Mouse (Mus musculus) stomach, embryonic 16.5 days (tissue): ENCODE data around the gene Elf2. TPM values are rescaled to one million over a fixed set of nuclear protein-coding genes. Genes with fewer than 3 reads are reported as not detected.

Experiments used
- ATAC-seq: fragments of 200-750 bp; cut with Nextera tagmentation; 2 replicates; pipeline ENCODE4 v1.8.0; 2017; ENCODE audit warnings: moderate number of reproducible peaks, moderate TSS enrichment; ENCODE audit not compliant: insufficient read depth, low FRiP score
- H3K27ac ChIP-seq: fragments of 300-500 bp; sonication (generic); 2 replicates; pipeline ENCODE4 v1.5.1; 2014; ENCODE audit warnings: low read length
- H3K27me3 ChIP-seq: fragments of 300-500 bp; sonication (generic); 2 replicates; pipeline ENCODE4 v1.6.1; 2014; ENCODE audit warnings: low read length, control low read depth, mixed read lengths; ENCODE audit not compliant: control insufficient read depth, insufficient read depth
- H3K36me3 ChIP-seq: fragments of 300-500 bp; sonication (generic); 2 replicates; pipeline ENCODE4 v1.6.1; 2014; ENCODE audit warnings: low read length; ENCODE audit not compliant: control insufficient read depth, insufficient read depth
- H3K4me1 ChIP-seq: fragments of 300-500 bp; sonication (generic); 2 replicates; pipeline ENCODE4 v1.6.1; 2014; ENCODE audit warnings: low read length, control low read depth, mixed read lengths; ENCODE audit not compliant: control insufficient read depth, insufficient read depth
- H3K4me2 ChIP-seq: fragments of 300-500 bp; sonication (generic); 2 replicates; pipeline ENCODE4 v1.6.1; 2014; ENCODE audit warnings: low read depth, low read length, mixed read lengths
- H3K4me3 ChIP-seq: fragments of 300-500 bp; sonication (generic); replicated peaks from 2 replicates; pipeline ENCODE4 v1.5.1; 2014; ENCODE audit warnings: mild to moderate bottlenecking, low read length
- H3K9ac ChIP-seq: fragments of 300-500 bp; sonication (generic); 2 replicates; pipeline ENCODE4 v1.6.1; 2014; ENCODE audit warnings: low read length
- H3K9me3 ChIP-seq: fragments of 300-500 bp; sonication (generic); replicated peaks from 2 replicates; pipeline ENCODE4 v1.6.1; 2016; ENCODE audit warnings: low read length, control low read depth; ENCODE audit not compliant: control insufficient read depth
- WGBS: fragments of 180-500 bp; shearing (Covaris S2); extraction: QIAGEN DNeasy Blood & Tissue Kit; methylation state at CpG from one replicate; pipeline ENCODE4 v1.1.7; 2014; 5-methylcytosine and 5-hydroxymethylcytosine counted together
- polyA plus RNA-seq: library from polyadenylated mRNA; unstranded; fragments of >200 nt; fragmentation: Nextera tagmentation; extraction: Ambion mirVana; gene quantifications from 2 replicates; pipeline ENCODE4 v1.2.1, GENCODE M21; 2015

Gene Elf2
- polyA plus RNA-seq, 1 experiment from 2014 or later: 58.7 TPM

DNA sequence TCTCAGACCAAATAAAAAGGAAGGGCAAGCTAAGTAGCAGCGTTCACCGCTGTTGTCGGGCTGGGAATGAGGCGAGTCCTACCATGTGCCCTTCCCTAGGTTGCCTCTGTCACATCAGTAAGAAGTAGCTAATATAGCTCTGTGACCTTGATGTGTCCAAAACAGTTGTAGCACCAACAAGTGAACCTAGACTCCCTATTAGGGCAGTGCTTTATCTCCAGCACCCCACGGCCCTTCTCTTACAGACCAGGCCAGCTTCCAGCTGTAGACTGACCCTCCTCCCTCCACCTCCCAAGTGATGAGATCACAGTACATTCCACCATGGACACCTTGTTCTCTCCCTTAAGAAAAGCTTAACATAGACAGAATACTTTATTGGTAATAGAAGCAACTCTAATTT, 82.4 kb downstream of the Elf2 start:
- no peak overlapping the region for H3K4me3 ChIP-seq
- 94% methylated on average over 5 of the region's 5 CpGs for WGBS
- no peak for ATAC-seq
- no peak overlapping the region for H3K9ac ChIP-seq
- H3K36me3 ChIP-seq: peaks cover 35% of the 10 kb centered on the region
- H3K9me3 ChIP-seq: no peaks in the 10 kb centered on the region
- H3K4me2 ChIP-seq: no peak overlapping the region
- no peak overlapping the region for H3K27ac ChIP-seq
- H3K27me3 ChIP-seq: no peaks in the 10 kb centered on the region
- H3K4me1 ChIP-seq: no peaks in the 10 kb centered on the region

DNA sequence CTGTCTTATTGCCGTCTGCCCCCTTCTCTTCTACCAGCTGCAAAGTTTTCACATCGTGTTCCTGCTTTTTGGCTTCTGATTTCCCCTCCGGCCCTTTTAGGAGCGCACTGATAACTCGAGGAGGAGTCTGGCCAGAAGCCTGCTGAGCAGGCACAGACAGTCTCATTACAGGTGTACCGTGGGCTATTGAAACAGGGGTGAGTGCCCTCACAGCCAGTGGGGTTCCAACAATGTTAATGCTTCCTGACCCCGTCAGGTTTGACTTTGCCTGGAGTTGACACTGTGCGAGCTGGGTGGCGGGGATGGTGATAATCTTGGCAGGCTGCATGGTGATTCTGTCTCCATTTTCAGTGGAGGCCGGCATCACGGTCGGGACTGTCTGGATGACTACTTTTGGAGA, 84.0 kb downstream of the Elf2 start:
- Histone ChIP-seq H3K4me2 (no peak overlapping the region), H3K27ac (no peak overlapping the region), H3K4me1 (no peaks in the 10 kb centered on the region), H3K9ac (no peak overlapping the region), H3K36me3 (peaks cover 39% of the 10 kb centered on the region), H3K9me3 (no peaks in the 10 kb centered on the region), H3K4me3 (no peak overlapping the region), H3K27me3 (no peaks in the 10 kb centered on the region)
- no peak for ATAC-seq
- WGBS: 84% methylated on average over 12 of the region's 12 CpGs

DNA sequence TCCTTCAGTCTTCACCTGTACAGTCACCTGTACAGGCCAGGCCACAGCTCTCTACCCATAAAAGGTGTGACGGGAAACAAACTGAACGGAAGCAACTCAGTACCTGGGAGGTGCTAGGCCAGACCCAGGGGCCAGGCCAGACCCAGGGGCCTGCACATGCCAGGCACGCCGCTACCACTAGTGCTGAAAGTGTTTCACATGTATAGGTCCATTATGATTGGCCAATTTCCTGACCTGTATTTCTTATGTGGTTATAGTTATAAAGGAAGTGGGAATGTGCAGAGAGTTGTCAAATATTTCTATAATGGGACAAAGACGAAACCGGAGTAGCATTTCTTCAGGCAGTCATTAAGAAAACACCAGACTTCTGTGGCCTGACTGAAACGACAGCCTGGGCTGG, 85.7 kb downstream of the Elf2 start:
- no peak for ATAC-seq
- Histone ChIP-seq H3K9ac (no peak overlapping the region), H3K36me3 (peaks cover 37% of the 10 kb centered on the region), H3K27ac (no peak overlapping the region), H3K9me3 (no peaks in the 10 kb centered on the region), H3K27me3 (no peaks in the 10 kb centered on the region), H3K4me3 (no peak overlapping the region), H3K4me2 (no peak overlapping the region), H3K4me1 (no peaks in the 10 kb centered on the region)
- 84% methylated on average over 7 of the region's 7 CpGs for WGBS

DNA sequence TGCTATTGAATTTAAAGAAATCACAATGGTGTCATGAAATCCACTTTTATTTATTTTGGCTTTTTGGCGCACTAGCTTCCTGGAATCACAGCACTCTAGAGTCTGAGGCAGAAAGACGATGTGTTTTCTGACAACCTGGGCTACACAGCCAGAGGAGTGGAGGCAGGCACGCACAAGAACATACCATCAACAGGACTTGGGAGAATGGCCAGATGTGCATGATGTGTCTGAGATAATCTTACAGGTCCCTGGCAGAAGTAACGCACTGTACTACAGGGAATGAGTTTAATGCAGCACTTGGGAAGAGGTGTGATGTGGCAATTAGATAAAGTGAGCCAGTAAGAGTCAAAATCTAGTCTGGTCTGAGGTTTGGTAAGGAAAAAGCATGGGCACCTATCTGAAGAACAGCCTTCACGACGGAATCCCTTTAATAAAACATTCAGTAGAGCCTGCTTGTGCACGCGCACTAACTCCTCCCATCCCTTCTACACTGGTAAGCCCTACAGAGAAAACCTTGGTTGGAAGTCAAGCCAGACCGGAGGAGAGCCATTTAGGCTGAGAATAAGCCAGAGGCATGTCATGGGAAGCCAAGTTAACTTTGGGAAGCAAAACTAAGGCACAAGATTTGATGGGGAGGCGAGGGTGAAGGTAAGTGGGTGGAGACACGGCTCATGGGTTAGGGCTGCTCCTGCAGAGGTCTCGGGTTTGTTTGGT, 87.6 kb downstream of the Elf2 start:
- H3K4me1 ChIP-seq: no peaks in the 10 kb centered on the region
- no peak overlapping the region for H3K9ac ChIP-seq
- 87% methylated on average over 12 of the region's 12 CpGs for WGBS
- H3K4me2 ChIP-seq: no peak overlapping the region
- ATAC-seq: no peak
- no peaks in the 10 kb centered on the region for H3K27me3 ChIP-seq
- H3K4me3 ChIP-seq: no peak overlapping the region
- H3K36me3 ChIP-seq: peaks cover 37% of the 10 kb centered on the region
- no peak overlapping the region for H3K27ac ChIP-seq
- no peaks in the 10 kb centered on the region for H3K9me3 ChIP-seq

DNA sequence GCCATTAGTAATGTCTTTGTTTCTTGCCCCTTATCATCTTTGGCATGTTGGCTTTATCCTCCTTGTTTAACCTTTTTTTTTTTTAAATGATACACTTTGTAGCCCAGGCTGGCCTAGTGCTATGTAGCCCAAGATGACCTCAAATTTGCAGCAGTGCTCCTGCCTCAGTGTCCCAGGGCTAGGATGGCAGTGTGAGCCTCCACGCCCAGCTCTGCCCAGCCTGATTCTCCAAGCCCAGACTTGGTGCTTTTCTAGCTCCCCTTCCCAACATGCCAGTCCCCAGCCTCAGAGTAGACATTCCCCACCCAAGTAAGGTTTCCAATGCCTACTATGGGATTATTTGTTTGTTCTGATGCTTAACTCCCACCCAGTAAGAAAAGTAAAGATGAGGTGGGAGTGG, 88.2 kb downstream of the Elf2 start:
- Histone ChIP-seq H3K4me3 (no peak overlapping the region), H3K27me3 (no peaks in the 10 kb centered on the region), H3K9me3 (no peaks in the 10 kb centered on the region), H3K4me1 (peaks cover 4% of the 10 kb centered on the region; the same call in 1 of the 2 replicates), H3K9ac (no peak overlapping the region), H3K36me3 (peaks cover 31% of the 10 kb centered on the region), H3K4me2 (no peak overlapping the region), H3K27ac (no peak overlapping the region)
- ATAC-seq: no peak
- WGBS: 95% methylated on average over 1 of the region's 1 CpGs

DNA sequence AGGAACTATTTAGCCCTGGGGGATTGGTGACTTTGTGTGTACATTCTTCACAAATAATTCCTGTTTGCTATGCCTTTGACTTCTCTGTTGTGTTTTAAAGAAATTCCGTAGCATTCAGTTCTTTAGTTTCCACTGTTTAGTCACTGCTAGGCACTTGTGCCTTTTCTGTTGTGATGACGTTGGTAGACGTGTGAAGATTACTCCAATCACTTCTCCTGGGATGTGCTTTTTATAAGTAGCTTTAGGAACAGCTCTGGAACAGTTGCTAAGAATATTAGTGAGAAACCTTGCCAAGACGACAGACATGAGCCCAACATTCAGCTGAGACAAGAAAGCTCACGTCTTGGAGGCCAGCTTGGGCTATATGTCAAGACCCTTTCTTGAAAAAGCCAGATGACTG, 89.4 kb downstream of the Elf2 start:
- Histone ChIP-seq H3K27ac (no peak overlapping the region), H3K4me2 (no peak overlapping the region), H3K4me3 (no peak overlapping the region), H3K9me3 (no peaks in the 10 kb centered on the region), H3K9ac (no peak overlapping the region), H3K36me3 (peaks cover 22% of the 10 kb centered on the region), H3K4me1 (peaks cover 4% of the 10 kb centered on the region; the same call in 1 of the 2 replicates), H3K27me3 (no peaks in the 10 kb centered on the region)
- ATAC-seq: no peak
- WGBS: 71% methylated on average over 5 of the region's 5 CpGs

DNA sequence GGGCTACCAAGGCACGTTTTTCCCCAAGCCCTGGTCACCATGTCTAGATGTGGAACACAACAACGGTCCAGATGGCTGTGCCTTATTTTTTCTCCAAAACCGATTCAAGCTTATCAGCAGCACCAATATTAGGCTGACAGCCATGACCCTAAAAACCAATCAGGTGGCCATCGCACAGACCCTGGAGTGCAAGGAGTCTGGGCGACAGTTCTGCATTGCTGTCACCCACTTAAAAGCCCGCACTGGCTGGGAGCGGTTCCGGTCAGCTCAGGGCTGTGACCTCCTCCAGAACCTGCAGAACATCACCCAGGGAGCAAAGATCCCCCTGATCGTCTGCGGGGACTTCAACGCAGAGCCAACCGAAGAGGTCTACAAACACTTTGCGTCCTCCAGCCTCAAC, 90.6 kb downstream of the Elf2 start:
- Histone ChIP-seq H3K27me3 (no peaks in the 10 kb centered on the region), H3K27ac (no peak overlapping the region), H3K9me3 (no peaks in the 10 kb centered on the region), H3K36me3 (peaks cover 16% of the 10 kb centered on the region), H3K4me3 (no peak overlapping the region), H3K4me2 (no peak overlapping the region), H3K9ac (no peak overlapping the region), H3K4me1 (peaks cover 4% of the 10 kb centered on the region; the same call in 1 of the 2 replicates)
- ATAC-seq: no peak
- 91% methylated on average over 13 of the region's 13 CpGs for WGBS

DNA sequence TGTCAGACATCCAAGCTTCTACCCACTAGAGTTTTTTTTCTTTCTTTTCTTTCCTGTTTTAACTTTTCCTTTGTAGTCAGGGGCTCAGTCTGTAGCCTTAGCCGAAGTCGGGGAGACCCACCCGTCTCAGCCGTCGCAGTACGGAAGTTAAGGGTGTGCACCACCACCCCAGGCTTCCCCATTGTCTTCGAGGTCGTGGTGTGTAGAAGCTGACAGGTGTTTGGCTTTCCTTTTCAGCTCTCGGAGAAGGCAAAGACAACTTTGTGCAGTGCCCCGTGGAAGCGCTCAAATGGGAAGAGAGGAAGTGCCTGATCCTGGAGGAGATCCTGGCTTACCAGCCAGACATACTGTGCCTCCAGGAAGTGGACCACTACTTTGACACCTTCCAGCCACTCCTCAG, 91.0 kb downstream of the Elf2 start:
- Histone ChIP-seq H3K4me2 (no peak overlapping the region), H3K36me3 (peaks cover 12% of the 10 kb centered on the region), H3K9me3 (no peaks in the 10 kb centered on the region), H3K27ac (no peak overlapping the region), H3K4me1 (peaks cover 4% of the 10 kb centered on the region; the same call in 1 of the 2 replicates), H3K27me3 (no peaks in the 10 kb centered on the region), H3K4me3 (no peak overlapping the region), H3K9ac (no peak overlapping the region)
- no peak for ATAC-seq
- 88% methylated on average over 11 of the region's 11 CpGs for WGBS

DNA sequence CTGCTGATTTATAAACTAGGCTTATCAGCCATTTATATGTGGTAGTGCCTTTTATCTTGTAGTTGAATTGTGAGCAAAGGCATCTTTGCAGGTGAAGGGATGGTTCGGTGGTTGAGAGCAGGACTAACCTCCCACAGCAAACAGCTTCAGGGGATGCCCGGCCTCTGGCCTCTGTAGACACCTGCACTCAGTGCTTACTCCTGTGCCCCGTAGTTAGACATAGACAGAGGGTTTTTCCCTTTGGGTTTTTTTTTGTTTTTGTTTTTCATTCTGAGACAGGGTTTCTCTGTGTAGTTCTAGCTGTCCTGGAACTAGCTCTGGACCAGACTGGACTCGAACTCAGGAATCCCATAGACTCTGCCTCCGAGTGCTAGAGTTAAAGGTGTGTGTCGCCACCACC, 91.9 kb downstream of the Elf2 start:
- H3K36me3 ChIP-seq: peaks cover 12% of the 10 kb centered on the region; the same call in 1 of the 2 replicates
- peaks cover 4% of the 10 kb centered on the region; the same call in 1 of the 2 replicates for H3K4me1 ChIP-seq
- no peak overlapping the region for H3K9ac ChIP-seq
- ATAC-seq: no peak
- WGBS: 88% methylated on average over 6 of the region's 6 CpGs
- H3K27me3 ChIP-seq: no peaks in the 10 kb centered on the region
- H3K27ac ChIP-seq: no peak overlapping the region
- no peaks in the 10 kb centered on the region for H3K9me3 ChIP-seq
- H3K4me2 ChIP-seq: no peak overlapping the region
- H3K4me3 ChIP-seq: no peak overlapping the region
